Mouse (Mus musculus): ENCODE data around the gene Zfp768. TPM values are rescaled to one million over a fixed set of nuclear protein-coding genes. Genes with fewer than 3 reads are reported as not detected.
A peak's percentile ranks its signal among the peaks of the same experiment; 100 is the strongest.
"Not testable (repeated sequence)": the region's sequence is repeated elsewhere in the genome, so short reads cannot be mapped to it uniquely, and the experiment has no call there.

The Zfp768 gene
- polyA plus RNA-seq, 1 experiment from 2014 or later = 20.8 TPM

DNA sequence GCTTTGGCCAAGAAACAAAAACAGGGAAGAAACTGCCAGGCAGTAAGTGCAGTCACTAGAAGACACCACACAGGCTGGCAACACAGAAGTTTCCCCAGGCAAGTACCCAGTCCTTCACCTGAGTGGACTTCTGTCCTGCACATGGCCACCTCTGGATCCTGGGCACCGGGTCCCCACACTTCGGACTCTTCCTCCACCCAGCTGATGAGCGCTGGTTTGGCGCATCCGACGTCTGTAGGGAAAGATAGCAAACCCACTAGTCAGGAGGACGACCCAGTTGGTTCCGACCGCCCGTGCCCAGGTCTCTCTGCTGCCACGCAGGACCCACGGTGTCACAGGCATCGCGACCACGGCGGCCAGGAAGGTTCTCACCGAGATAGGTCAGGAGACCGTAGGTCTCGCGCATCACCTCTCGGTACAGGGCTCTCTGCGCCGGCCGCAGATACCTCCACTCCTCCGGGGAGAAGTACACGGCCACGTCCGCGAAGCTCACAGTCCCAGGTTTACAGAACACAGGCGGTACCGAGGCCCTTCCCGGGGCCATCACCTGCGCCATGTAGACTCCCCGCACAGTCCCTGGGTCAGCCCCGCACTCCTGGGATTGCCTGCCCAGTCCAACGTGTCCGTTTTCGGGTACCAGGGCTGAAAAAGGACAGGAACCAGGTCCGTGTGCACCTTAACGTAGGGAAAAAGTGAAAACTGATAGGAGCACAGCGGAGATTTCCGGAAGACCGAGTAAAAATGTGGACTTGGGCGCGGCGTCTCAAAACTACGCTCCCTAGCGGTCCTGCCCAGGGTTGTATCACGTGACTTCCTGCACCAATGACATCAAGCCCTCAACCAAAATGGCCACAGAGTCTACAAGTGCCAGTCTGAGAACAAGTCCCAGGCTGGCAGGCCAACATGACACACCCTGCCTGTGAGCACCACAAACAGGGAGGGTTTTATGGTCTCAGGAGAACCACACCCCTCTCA lies 30.2 kb upstream of the Zfp768 start, which contains the start of gene Zfp747:
Zfp747 (minus strand) TSS at position 780 of the 975 bp plus-strand sequence.
- ATAC-seq (ENCODE audit: low FRiP score, low read depth) = peak; percentile 89
- peak within 1 kb of the TSS; percentile 59 for H3K4me3 ChIP-seq
- not testable (repeated sequence) for H3K4me1 ChIP-seq; H3K9me3 ChIP-seq; H3K27me3 ChIP-seq (replicated peaks); H3K27ac ChIP-seq
- peak within 1 kb of the TSS; percentile 80 for H3K4me2 ChIP-seq (replicated peaks)
- WGBS = 3% methylated on average over 49 of the region's 49 CpGs
- peaks cover 15% of the 10 kb centered on the region for H3K36me3 ChIP-seq
- peak within 1 kb of the TSS; percentile 70 for H3K9ac ChIP-seq

DNA sequence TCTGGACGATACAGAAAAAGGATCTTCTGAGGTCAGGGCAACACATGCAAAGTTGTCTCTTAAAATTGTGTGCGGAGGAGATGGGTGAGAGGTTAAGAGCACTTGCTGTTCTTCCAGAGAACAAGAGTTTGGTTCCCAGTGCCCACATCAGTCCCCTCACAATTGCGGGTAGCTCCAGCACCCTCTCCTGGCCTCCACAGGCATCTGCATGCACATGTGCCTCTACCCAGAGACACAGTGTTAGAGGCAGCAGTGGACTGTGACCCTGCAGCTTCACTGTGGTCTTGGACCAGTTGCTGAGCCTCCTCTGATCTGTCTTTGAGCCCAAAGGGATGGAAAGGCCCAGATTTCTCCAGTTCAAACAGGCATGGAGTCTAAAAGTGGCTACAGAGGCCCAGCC lies 26.5 kb upstream of the Zfp768 start:
- ATAC-seq (ENCODE audit: low FRiP score, low read depth); H3K27me3 ChIP-seq (replicated peaks); H3K9ac ChIP-seq; H3K4me3 ChIP-seq; H3K4me1 ChIP-seq; H3K4me2 ChIP-seq (replicated peaks); H3K9me3 ChIP-seq; H3K27ac ChIP-seq: not testable (repeated sequence)
- H3K36me3 ChIP-seq = peaks cover 15% of the 10 kb centered on the region
- 84% methylated on average over 3 of the region's 3 CpGs for WGBS

DNA sequence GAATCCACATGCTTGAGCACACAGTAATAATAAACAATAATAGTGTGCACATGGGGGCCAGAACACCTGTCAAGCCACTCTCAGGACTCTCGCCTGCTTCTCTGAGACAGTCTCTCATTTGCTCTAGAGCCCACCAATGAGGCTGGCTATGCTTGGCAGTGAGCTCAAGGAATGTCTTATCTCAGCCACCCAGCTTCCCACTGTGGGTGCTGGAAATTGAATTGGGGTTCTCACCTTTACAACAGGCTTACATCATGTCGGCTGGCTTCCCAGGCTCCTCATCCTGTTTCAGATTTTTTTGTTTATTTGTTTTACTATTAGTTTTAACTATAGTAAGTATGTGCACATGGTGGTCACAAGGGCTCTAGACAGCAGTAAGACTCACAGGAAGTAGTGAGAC lies 25.8 kb upstream of the Zfp768 start:
- no peak for ATAC-seq (ENCODE audit: low FRiP score, low read depth)
- no peak overlapping the region for H3K4me2 ChIP-seq (replicated peaks)
- H3K9me3 ChIP-seq = no peaks in the 10 kb centered on the region
- H3K36me3 ChIP-seq = peaks cover 15% of the 10 kb centered on the region
- no peaks in the 10 kb centered on the region for H3K4me1 ChIP-seq
- WGBS = 90% methylated on average over 2 of the region's 2 CpGs
- H3K4me3 ChIP-seq = no peak overlapping the region
- H3K27ac ChIP-seq = no peak overlapping the region
- no peaks in the 10 kb centered on the region for H3K27me3 ChIP-seq (replicated peaks)
- no peak overlapping the region for H3K9ac ChIP-seq

DNA sequence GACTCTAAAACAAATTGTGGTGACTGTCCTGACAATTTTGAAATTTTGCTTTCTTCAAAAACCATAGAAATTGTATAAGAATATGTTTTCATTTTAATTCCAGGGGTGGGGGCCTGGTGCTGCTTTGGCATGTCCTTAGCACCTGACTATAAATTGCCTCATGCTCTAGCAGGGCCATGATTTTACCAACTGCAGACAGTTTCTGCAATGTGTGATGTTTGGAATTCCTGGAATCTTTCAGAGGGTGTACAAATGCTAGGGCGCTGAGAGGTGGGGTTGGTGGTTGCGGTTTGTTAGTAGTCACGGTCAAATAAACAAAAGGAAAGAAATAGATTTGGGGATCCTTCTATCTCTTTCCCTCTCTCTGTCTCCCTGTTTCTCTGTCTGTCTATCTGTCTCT lies 20.9 kb upstream of the Zfp768 start:
- ATAC-seq (ENCODE audit: low FRiP score, low read depth) = no peak
- Histone ChIP-seq H3K4me3 (no peak overlapping the region), H3K9me3 (no peaks in the 10 kb centered on the region), H3K27me3 (replicated peaks) (peaks cover 9% of the 10 kb centered on the region), H3K4me1 (peaks cover 9% of the 10 kb centered on the region; the same call in 1 of the 2 replicates), H3K27ac (no peak overlapping the region), H3K4me2 (replicated peaks) (no peak overlapping the region), H3K36me3 (no peaks in the 10 kb centered on the region), H3K9ac (no peak overlapping the region)
- WGBS = 96% methylated on average over 3 of the region's 3 CpGs

DNA sequence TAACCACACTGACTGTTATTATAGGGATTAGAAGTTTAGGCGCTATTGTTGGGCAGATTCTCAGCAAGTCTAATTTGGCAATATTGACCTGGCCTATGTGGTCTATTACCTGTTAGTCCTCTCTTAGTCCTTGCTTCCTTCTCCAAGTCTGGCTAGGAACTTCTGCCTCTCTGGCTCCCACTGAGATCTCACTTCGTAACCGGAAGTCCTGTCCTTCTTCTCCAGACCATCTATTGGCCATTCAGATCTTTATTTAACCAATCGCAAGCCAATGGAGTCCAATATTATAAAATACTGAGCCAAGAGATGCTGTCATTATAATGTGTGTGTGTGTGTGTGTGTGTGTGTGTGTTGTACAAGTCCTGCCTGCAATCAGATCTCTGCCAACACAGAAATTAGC lies 18.8 kb upstream of the Zfp768 start:
- WGBS = 61% methylated on average over 4 of the region's 4 CpGs
- peaks cover 12% of the 10 kb centered on the region for H3K27me3 ChIP-seq (replicated peaks)
- H3K27ac ChIP-seq = no peak overlapping the region
- H3K9ac ChIP-seq = peak overlapping the region; percentile 58; the same call in 1 of the 2 replicates
- no peaks in the 10 kb centered on the region for H3K36me3 ChIP-seq
- H3K4me3 ChIP-seq = peak overlapping the region; percentile 33; the same call in 1 of the 2 replicates
- peak overlapping the region; percentile 75 for H3K4me2 ChIP-seq (replicated peaks)
- H3K4me1 ChIP-seq = peaks cover 9% of the 10 kb centered on the region; the same call in 1 of the 2 replicates
- no peak for ATAC-seq (ENCODE audit: low FRiP score, low read depth)
- no peaks in the 10 kb centered on the region for H3K9me3 ChIP-seq

DNA sequence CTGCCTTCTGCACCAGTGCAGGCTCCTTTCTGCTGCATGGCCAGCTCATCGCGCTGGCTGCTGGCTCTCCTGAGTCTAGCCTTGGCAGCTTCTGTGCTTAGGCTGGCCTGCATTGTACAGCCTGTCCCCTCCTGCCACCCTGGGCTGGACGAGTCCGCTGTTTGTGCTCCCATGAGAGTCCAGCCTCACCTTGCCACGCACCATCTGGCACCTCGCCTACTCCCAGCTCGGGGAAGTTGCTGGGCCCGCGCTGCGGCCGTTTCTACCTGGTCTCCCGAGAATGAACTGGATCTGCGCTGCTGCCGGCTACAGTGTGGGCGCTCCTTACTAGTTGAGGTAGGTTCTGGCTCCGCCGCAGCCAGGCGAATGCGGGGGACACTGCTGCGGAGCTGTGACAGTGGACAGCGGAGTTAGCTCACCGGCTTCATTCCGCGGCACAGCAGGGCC lies 18.1 kb upstream of the Zfp768 start:
- no peaks in the 10 kb centered on the region for H3K9me3 ChIP-seq
- WGBS = 2% methylated on average over 24 of the region's 24 CpGs
- H3K36me3 ChIP-seq = no peaks in the 10 kb centered on the region
- H3K9ac ChIP-seq = peak overlapping the region; percentile 58
- H3K27ac ChIP-seq = no peak overlapping the region
- ATAC-seq (ENCODE audit: low FRiP score, low read depth) = 0 out of 2 replicates have a peak, but pooled peaks have one; percentile 25
- peaks cover 9% of the 10 kb centered on the region; the same call in 1 of the 2 replicates for H3K4me1 ChIP-seq
- peaks cover 12% of the 10 kb centered on the region for H3K27me3 ChIP-seq (replicated peaks)
- H3K4me3 ChIP-seq = peak overlapping the region; percentile 33
- peak overlapping the region; percentile 75 for H3K4me2 ChIP-seq (replicated peaks)

DNA sequence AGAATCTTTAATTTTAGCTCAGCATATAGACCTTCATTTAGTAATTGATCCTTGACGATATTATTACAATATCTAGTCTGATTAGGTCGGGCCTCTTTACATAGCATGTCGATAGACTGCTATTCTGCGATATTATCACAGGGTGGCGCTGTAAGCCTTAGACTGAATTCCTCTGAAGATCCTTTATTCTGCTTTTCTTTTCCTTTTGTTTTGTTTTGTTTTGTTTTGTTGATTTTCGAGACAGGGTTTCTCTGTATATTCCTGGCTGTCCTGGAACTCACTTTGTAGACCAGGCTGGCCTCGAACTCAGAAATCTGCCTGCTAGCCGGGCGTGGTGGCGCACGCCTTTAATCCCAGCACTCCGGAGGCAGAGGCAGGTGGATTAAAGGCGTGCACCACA lies 17.0 kb upstream of the Zfp768 start:
- 24% methylated on average over 13 of the region's 13 CpGs for WGBS
- H3K27ac ChIP-seq; H3K9me3 ChIP-seq; H3K9ac ChIP-seq; H3K4me1 ChIP-seq; H3K4me3 ChIP-seq; H3K36me3 ChIP-seq; ATAC-seq (ENCODE audit: low FRiP score, low read depth): not testable (repeated sequence)
- peaks cover 12% of the 10 kb centered on the region for H3K27me3 ChIP-seq (replicated peaks)
- peak overlapping the region; percentile 38 for H3K4me2 ChIP-seq (replicated peaks)

DNA sequence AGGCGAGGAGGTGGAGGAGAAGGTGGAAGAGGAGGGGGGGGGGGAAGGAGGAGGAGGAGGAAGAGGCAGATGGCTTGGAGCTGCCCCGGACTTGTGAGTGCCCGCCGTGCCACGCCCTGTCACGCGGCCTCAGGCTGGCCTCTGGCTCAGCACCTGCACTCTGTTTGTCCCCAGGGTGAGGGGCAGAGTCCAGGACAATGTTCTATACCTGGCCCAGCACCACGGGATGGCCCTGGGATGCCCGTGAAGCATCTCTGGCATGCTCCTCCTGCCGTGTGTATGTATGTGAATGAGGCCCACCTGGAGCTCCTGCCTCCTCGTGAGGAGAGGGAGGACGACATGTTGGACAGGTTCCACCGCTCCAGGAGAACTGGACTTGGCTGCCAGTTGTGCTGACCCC lies 16.1 kb upstream of the Zfp768 start:
- H3K27ac ChIP-seq = no peak overlapping the region
- no peak overlapping the region for H3K9ac ChIP-seq
- 54% methylated on average over 13 of the region's 13 CpGs for WGBS
- H3K9me3 ChIP-seq = no peaks in the 10 kb centered on the region
- H3K4me1 ChIP-seq = peaks cover 9% of the 10 kb centered on the region; the same call in 1 of the 2 replicates
- peaks cover 12% of the 10 kb centered on the region for H3K27me3 ChIP-seq (replicated peaks)
- H3K4me2 ChIP-seq (replicated peaks) = no peak overlapping the region
- H3K36me3 ChIP-seq = no peaks in the 10 kb centered on the region
- no peak for ATAC-seq (ENCODE audit: low FRiP score, low read depth)
- H3K4me3 ChIP-seq = no peak overlapping the region

DNA sequence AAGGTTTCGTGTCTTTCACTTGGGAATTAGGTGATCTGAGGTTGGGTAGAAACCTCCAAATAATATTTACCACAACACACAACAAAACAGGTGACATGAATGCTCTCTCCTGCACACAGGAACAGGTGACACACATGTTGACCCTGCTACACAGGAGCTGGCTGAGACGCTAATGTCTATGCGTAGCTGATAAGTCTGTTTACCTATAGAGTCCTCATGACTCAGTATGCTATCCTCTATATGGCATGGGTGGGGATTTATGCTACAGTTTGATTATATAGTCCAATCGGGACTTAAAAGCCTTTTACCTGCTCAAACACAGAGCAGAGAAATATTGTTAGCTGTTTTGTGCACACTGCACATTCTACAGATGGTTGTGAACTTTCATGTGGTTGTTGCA lies 14.9 kb upstream of the Zfp768 start:
- H3K36me3 ChIP-seq = no peaks in the 10 kb centered on the region
- peaks cover 9% of the 10 kb centered on the region; the same call in 1 of the 2 replicates for H3K4me1 ChIP-seq
- no peak overlapping the region for H3K27ac ChIP-seq
- no peak overlapping the region for H3K9ac ChIP-seq
- ATAC-seq (ENCODE audit: low FRiP score, low read depth) = no peak
- no peak overlapping the region for H3K4me3 ChIP-seq
- peaks cover 12% of the 10 kb centered on the region for H3K27me3 ChIP-seq (replicated peaks)
- H3K9me3 ChIP-seq = no peaks in the 10 kb centered on the region
- 87% methylated on average over 4 of the region's 4 CpGs for WGBS
- no peak overlapping the region for H3K4me2 ChIP-seq (replicated peaks)

DNA sequence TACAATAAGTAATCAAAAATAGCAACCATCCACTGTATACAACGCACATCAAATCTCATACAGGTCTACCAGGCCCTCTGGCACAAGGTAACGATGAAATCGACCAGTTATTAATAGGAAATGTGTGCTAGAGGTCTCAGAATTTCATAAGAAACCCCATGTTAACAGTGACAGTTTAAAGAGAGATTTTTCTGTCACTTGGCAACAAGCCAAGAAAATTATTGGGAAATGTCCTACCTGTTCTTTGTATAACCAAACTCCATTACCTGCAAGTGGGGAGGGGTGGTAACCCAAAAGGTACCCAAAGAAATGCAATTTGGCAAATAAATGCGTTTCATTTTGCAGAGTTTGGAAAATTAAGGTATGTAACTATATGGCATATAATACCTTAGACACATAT lies 13.1 kb upstream of the Zfp768 start:
- ATAC-seq (ENCODE audit: low FRiP score, low read depth) = no peak
- Histone ChIP-seq H3K27ac (no peak overlapping the region), H3K27me3 (replicated peaks) (peaks cover 7% of the 10 kb centered on the region), H3K4me2 (replicated peaks) (no peak overlapping the region), H3K36me3 (no peaks in the 10 kb centered on the region), H3K4me3 (no peak overlapping the region), H3K9me3 (no peaks in the 10 kb centered on the region), H3K9ac (no peak overlapping the region), H3K4me1 (peaks cover 2% of the 10 kb centered on the region; the same call in 1 of the 2 replicates)
- WGBS = 75% methylated on average over 4 of the region's 4 CpGs

DNA sequence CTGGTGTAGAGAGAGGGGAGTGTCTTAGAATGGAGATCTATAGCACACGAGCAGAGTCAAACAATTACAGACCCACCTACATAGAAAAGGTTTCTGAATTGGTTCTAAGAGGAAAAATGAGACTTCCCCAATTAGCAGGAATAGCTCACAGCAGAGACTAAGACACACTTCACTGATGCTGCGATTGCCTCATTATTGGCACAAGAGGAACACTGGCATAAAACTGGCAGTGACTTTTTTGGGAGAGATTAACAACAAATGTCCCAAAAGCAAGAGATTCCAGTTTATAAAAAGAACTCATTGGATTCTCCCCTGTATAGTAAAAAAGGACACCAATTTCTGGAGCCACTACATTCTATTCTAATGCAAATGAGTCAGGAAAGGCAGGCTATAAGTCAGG lies 12.5 kb upstream of the Zfp768 start:
- H3K27ac ChIP-seq = no peak overlapping the region
- no peak for ATAC-seq (ENCODE audit: low FRiP score, low read depth)
- H3K4me2 ChIP-seq (replicated peaks) = no peak overlapping the region
- no peaks in the 10 kb centered on the region for H3K9me3 ChIP-seq
- H3K4me1 ChIP-seq = no peaks in the 10 kb centered on the region
- H3K9ac ChIP-seq = no peak overlapping the region
- 79% methylated on average over 2 of the region's 2 CpGs for WGBS
- no peaks in the 10 kb centered on the region for H3K36me3 ChIP-seq
- no peak overlapping the region for H3K4me3 ChIP-seq
- peaks cover 7% of the 10 kb centered on the region for H3K27me3 ChIP-seq (replicated peaks)

DNA sequence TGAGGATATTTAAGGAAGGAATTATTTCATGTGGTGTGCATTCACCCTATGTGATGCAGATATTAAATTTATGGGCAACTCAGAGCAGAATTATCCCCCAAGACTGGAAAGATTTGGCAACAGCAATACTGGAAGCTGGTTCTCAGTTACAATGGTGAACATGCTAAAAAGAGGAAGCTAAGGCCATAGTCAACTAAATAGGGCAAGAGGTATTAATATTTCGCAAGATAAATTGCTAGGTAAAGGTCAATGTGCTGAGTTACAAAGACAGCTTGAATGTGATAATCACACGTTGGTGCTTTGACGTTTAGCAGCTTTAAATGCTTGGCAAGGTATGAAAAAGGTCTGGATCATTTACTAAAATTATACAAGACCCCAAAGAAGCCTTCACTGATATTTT lies 10.4 kb upstream of the Zfp768 start:
- ATAC-seq (ENCODE audit: low FRiP score, low read depth) = no peak
- Histone ChIP-seq H3K36me3 (no peaks in the 10 kb centered on the region), H3K9ac (no peak overlapping the region), H3K27ac (no peak overlapping the region), H3K4me1 (no peaks in the 10 kb centered on the region), H3K4me3 (no peak overlapping the region), H3K4me2 (replicated peaks) (no peak overlapping the region), H3K27me3 (replicated peaks) (0 out of 2 replicates have a peak, but pooled peaks cover 3% of the 10 kb centered on the region), H3K9me3 (no peaks in the 10 kb centered on the region)
- WGBS = 65% methylated on average over 3 of the region's 3 CpGs
